Mouse (Mus musculus) urinary bladder, postnatal 14 days (tissue): ENCODE measurements at regions not wholly inside any gene's neighbourhood (a gene's known extent, or its start where the extent isn't known, plus 50 kb on each side); places are given as distances from the start of the nearest gene placed in this dataset.

Experiments used
- DNase-seq: peaks from one replicate; pipeline ENCODE4 v3.0.0; 2021; ENCODE audit warnings: low spot score

- no peak for DNase-seq
These were observed 220.2 kb downstream of the Arap2 start for GRCm38 (mm10) chr5:62545785-62546184.

GRCm38 (mm10) chr5:62539304-62539703 is 226.7 kb downstream of the Arap2 start:
- DNase-seq, result no peak

DNA sequence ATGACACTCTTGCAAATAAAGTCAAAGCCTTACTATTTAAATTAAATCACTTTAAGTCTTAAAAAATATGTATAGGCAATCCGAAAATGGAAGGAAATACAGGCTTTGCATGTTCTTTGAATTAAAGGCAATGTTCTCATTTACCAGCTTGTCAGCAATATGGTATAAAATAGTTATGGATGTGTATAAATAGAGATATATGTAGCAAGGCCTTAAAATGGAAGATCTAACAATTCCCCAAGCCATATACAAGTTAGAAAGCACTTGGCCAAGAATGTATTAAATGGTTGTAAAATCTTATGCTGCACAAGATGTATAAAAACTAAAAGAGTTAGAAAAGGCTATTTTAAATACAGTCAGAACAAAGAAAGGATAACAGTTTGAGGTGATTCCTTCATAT is 254.1 kb downstream of the Arap2 start:
- no peak for DNase-seq

DNA sequence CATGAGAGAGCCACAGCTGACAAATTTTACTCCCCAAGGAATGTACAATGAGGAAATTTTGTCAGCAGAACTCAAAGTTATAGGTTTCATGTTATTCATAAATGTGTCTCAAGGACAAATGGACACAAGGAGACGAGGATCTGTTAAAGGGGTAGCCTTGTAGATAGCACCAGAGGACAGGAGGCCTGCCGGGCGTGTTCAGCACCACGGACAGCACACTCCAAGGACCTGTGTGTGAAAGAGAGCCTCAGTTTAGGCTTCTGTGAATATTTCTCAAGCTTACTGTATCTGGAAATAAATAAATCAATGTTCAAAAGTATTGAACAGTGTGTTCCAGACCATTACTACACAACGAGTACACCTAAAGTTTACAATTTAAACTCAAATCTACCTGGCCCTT is 282.4 kb downstream of the Arap2 start:
- peak; percentile 21 for DNase-seq

GRCm38 (mm10) chr5:62480967-62481366 is 285.0 kb downstream of the Arap2 start:
- no peak for DNase-seq

- DNase-seq, result no peak
These were observed 292.5 kb downstream of the Arap2 start for GRCm38 (mm10) chr5:62473412-62473811.

GRCm38 (mm10) chr5:62466802-62467201 is 299.2 kb downstream of the Arap2 start:
- DNase-seq, result no peak

DNA sequence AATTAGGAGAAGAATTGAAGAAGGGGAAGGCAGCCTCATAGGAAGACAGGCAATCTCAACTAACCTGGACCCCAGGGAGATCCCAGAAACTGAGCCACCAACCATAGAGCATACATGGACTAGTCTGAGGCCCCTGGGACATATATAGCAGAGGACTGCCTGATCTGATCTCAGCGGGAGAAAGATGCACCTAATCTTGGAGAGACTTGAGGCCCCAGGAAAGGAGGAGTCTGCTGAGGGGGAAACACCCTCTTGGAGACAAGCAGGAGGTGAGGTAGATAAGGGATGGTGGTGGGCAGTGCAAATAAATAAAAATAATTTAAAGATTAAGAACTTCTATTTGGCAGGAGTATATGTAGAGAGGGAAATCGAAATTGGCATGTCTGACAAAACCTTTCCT is 303.4 kb downstream of the Arap2 start:
- no peak for DNase-seq
